Mouse (Mus musculus) macrophage (primary cell): ENCODE results near the gene Ddit4. TPM values are rescaled to one million over a fixed set of nuclear protein-coding genes. Genes with fewer than 3 reads are reported as not detected.
A peak's percentile ranks its signal among the peaks of the same experiment; 100 is the strongest.

Experiments used
- H3K27ac ChIP-seq: fragments of 350-480 bp; formaldehyde crosslinking; 2 replicates; pipeline ENCODE4 v1.9.0; 2021
- H3K36me3 ChIP-seq: fragments of 350-480 bp; formaldehyde crosslinking; 2 replicates; pipeline ENCODE4 v1.9.0; 2021; ENCODE audit errors: inconsistent target
- H3K4me3 ChIP-seq: fragments of 350-480 bp; formaldehyde crosslinking; 2 replicates; pipeline ENCODE4 v1.9.0; 2021; ENCODE audit errors: inconsistent target
- H3K79me2 ChIP-seq: fragments of 350-480 bp; formaldehyde crosslinking; 2 replicates; pipeline ENCODE4 v1.9.0; 2021; ENCODE audit errors: inconsistent target
- WGBS: methylation state at CpG from one replicate; pipeline ENCODE4 v1.1.7; 2026; ENCODE audit warnings: inconsistent platforms; ENCODE audit not compliant: missing documents; 5-methylcytosine and 5-hydroxymethylcytosine counted together
- polyA plus RNA-seq: library from polyadenylated mRNA; stranded (reverse); fragments of 250-400 nt; gene quantifications from 3 replicates; pipeline ENCODE4 v1.2.4, GENCODE M21; 2018; ENCODE audit warnings: inconsistent platforms

Ddit4 gene
- polyA plus RNA-seq, 1 experiment from 2014 or later = 2.2 TPM

DNA sequence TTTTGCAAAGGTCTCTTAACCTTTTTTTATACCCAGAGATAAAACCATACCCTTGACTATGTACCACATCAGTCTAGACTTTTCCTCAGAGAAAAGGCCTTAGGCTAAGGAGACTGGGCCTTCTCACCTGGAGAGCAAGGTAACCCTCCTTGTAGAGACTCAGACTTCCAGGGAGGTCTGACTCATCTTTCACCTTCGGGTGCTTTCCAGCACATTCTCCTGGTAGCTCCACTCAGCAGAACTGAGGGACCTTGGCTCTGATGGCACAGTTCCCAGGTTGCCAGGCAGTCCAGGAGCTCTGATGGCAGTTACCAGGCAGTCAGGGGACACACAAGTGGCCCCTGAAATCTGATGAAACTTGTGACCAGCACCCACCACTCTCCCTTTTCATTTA, 2.4 kb downstream of the Ddit4 start:
- Histone ChIP-seq H3K36me3 (no peaks in the 10 kb centered on the region), H3K79me2 (no peaks in the 10 kb centered on the region), H3K27ac (no peak overlapping the region), H3K4me3 (no peak overlapping the region)
- WGBS = 81% methylated on average over 1 of the region's 1 CpGs

DNA sequence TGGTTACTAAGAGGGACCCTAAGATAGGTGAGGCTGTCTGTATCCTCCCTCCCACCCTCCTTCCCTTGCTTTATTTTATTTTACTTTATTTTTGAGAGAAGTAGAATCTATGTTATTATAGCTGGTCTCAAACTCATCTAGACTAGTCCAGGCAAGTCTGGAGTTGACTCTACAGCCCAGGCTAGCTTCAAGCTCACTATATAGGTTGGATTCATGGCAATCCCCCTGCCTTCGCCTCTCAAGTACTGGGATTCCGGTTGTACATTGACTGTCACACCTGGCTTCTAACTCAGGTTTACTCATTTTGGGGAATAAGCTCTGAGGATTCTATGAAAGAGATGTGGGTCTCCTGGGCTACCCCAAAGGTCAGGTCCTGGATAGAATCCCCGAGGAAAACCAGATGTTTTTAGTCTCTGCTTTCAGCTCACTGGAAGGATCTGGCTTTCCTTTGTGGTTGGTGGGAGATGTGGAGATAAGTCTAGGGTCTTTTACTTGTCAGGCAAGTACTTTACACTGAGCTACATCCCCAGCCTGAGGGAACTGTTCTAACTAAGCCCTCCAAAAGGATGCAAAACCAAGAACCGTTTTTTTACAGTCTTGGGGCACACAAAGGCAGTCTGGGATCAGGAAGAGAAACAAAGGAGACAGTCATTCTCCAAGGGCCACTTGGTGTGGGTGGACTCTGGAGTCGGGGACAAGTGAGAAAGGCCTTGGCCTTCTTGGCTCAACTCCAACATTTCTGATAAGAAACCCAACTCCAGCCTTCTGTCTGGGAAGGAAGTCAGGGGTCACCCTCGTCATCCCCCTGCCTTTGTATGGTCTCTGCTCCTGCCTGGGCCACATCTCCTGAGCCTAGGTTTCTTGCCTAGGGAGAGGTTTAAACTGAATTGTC, 3.0 kb downstream of the Ddit4 start:
- Histone ChIP-seq H3K36me3 (no peaks in the 10 kb centered on the region), H3K4me3 (no peak overlapping the region), H3K27ac (peak overlapping the region; percentile 21; the same call in 1 of the 2 replicates), H3K79me2 (no peaks in the 10 kb centered on the region)
- WGBS = 66% methylated on average over 6 of the region's 6 CpGs

GRCm38 (mm10) chr10:59947296-59948073, 4.1 kb downstream of the Ddit4 start:
- WGBS = 56% methylated on average over 7 of the region's 7 CpGs
- Histone ChIP-seq H3K27ac (peak overlapping the region; percentile 21; the same call in 1 of the 2 replicates), H3K4me3 (no peak overlapping the region), H3K79me2 (no peaks in the 10 kb centered on the region), H3K36me3 (no peaks in the 10 kb centered on the region)

- WGBS = 94% methylated on average over 5 of the region's 5 CpGs
- Histone ChIP-seq H3K4me3 (no peak overlapping the region), H3K79me2 (no peaks in the 10 kb centered on the region), H3K27ac (no peak overlapping the region), H3K36me3 (no peaks in the 10 kb centered on the region)
These were observed 5.3 kb downstream of the Ddit4 start for GRCm38 (mm10) chr10:59946362-59946761.

DNA sequence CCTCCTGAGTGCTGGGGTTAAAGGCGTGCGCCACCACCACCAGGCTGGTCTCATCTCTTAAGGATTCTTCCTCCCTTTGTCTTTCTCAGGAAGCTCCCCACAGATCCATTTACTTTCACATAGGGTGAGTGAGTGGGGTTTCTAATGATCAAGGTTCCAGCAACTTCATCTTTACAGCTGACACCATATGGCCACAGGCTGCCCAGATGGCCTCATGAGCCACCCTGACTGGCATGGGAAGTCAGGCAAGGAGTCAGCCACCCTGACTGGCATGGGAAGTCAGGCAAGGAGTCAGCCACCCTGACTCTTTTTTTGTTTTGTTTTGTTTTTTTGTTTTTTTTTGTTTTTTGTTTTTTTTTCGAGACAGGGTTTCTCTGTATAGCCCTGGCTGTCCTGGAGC, 6.2 kb downstream of the Ddit4 start:
- Histone ChIP-seq H3K27ac (no peak overlapping the region), H3K79me2 (no peaks in the 10 kb centered on the region), H3K36me3 (no peaks in the 10 kb centered on the region), H3K4me3 (no peak overlapping the region)
- WGBS = no CpG with 5 or more reads among the region's 3 CpGs

DNA sequence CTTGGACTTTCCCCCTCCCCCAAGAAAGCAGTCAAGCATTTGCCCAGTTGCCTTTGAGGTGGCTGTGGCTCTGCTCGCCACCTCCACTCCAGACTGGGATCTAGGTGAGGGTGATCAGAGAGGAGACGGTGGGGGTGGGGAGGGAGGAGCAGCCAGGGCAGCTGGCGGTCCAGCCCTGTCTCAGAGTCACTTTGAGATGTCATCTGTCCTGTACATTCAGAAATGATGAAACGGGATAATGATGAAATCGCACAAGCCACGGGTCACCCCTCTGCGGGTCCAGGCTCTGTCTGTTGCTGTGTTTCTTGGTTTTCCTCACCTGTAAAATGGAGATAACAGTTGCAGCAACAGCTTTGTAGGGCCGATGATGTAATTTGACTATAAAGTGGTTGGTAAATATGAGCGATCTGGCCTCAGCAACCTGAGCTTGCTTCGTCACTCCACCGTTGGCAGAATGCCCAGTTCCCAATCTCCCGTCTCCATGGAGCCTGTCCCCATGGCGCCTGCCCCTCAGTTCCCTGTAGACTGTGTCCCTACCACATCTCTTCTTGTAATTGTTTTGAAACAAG, 8.1 kb downstream of the Ddit4 start:
- Histone ChIP-seq H3K79me2 (no peaks in the 10 kb centered on the region), H3K4me3 (no peak overlapping the region), H3K27ac (no peak overlapping the region), H3K36me3 (no peaks in the 10 kb centered on the region)
- 29% methylated on average over 13 of the region's 13 CpGs for WGBS

DNA sequence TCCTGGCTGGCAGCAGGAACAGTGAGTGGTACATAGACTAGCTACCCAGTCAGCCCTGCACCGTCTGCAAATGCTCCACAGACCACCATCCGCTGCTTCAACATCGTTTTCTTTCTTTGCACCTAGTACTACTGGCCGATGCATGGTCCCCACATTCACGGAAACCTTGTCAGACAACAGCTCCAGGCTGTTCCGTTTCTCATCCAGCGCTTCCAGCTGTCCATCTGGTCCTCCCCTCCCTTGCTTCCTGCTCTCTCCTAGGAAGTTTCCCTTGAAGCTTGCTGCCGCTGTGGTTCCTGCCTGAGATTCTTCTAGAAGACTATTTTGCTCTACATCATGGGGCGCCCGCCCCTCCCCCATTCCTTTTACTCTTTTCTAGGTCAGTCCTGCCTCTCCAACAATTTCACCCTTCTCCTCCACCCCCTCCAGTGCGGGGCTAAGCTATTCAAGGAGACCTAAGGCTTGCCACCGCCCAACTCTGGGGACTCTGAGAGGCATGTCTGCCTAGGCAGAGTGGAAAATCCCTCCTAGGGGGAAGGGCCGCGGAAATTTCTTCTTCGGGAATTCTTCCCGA, 8.7 kb downstream of the Ddit4 start:
- WGBS = 22% methylated on average over 16 of the region's 16 CpGs
- Histone ChIP-seq H3K4me3 (no peak overlapping the region), H3K27ac (no peak overlapping the region), H3K36me3 (no peaks in the 10 kb centered on the region), H3K79me2 (no peaks in the 10 kb centered on the region)

DNA sequence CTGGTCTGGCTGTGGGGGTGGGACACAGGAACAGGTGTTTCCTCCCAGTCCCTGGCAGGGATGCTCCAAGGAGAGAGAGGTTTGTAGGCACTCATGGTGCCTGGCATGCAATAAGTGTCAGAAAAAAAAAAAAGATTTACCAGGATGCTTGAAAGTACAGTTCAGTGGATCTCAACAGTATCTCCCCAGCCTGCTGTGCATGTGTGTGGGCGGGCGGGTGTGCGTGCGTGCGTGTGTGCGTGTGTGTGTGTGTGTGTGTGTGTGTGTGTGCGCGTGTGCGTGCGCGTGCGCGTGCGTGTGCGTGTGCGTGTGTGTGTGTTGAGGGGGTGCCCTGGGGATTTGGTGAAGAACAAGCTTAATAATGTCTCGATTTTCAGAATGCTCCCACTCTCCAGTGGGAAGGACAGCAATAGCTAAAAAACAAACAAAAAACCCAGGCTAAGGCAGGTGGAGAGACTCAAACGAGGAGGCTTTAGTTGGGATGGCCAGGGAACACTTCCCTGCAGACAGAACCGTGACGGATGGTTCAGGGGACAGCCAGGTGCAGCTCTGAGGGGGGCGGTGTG, 9.3 kb downstream of the Ddit4 start:
- Histone ChIP-seq H3K27ac (no peak overlapping the region), H3K79me2 (no peaks in the 10 kb centered on the region), H3K36me3 (no peaks in the 10 kb centered on the region), H3K4me3 (no peak overlapping the region)
- 42% methylated on average over 12 of the region's 21 CpGs for whole genome bisulfite sequencing

DNA sequence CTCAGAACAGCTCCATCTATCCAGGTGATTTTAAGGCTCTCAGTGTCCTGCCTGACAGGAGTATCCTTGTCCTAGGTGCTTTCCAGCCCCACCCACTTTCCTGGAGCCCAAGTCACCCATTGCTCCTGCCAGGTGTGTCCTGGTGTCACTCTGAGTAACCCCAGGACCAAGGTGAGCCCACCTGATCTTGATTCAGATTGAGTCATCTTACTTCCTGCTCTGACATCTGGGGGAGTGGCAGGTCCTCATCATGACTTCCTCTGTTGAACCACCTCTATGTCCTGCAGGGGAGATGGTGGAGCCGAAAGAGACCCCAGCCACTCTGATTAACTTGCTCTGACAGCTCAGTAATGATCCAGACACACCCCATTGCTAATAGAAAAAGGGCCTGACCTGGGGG, 12.6 kb downstream of the Ddit4 start:
- H3K36me3 ChIP-seq = no peaks in the 10 kb centered on the region
- WGBS = 83% methylated on average over 1 of the region's 1 CpGs
- no peak overlapping the region for H3K4me3 ChIP-seq
- no peak overlapping the region for H3K27ac ChIP-seq
- H3K79me2 ChIP-seq = no peaks in the 10 kb centered on the region

DNA sequence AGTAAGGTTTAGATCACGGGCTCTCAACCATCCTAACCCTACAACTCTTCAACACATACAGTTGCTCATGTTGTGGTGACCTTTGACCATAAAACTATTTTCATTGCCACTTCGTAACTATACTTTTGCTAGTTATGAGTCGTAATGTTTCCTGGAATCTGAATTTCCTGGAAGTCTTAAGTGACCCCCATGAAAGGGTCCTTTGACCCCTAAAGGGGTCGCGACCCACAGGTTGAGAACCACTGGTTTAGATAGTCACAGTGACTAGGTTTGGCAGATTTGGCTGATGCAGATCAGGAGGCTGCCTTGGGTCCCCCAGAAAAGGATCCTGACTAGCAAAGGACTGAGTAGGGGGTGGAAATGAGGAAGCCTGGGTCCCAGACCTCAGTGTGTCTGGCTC, 13.0 kb downstream of the Ddit4 start:
- Histone ChIP-seq H3K4me3 (no peak overlapping the region), H3K79me2 (no peaks in the 10 kb centered on the region), H3K36me3 (no peaks in the 10 kb centered on the region), H3K27ac (no peak overlapping the region)
- WGBS = 91% methylated on average over 5 of the region's 5 CpGs

GRCm38 (mm10) chr10:59936058-59936856, 15.4 kb downstream of the Ddit4 start:
- WGBS = 29% methylated on average over 8 of the region's 8 CpGs
- Histone ChIP-seq H3K4me3 (no peak overlapping the region), H3K79me2 (no peaks in the 10 kb centered on the region), H3K36me3 (no peaks in the 10 kb centered on the region), H3K27ac (no peak overlapping the region)

- H3K4me3 ChIP-seq = no peak overlapping the region
- H3K36me3 ChIP-seq = no peaks in the 10 kb centered on the region
- no peaks in the 10 kb centered on the region for H3K79me2 ChIP-seq
- H3K27ac ChIP-seq = no peak overlapping the region
- 54% methylated on average over 3 of the region's 3 CpGs for WGBS
These were observed 17.6 kb downstream of the Ddit4 start for GRCm38 (mm10) chr10:59934039-59934438.

DNA sequence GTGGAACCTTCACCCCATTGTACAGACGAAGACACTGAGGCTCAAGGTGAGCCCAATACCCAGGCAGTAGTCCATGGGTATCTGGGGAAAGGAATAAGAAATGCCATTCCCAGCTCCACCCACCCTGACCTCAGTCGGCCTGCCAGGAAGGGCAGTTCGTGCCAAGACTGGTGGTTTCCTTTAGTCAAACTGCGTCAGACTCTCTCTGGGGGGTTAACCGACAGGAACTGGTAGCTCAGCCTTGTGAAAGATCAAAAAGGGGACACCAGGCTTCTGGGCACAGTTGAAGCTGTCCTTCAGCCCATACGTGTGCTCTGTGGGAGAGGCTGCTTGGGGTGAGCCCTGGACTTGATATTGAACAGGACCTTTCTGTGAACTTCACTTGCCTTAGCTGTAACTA, 19.1 kb downstream of the Ddit4 start:
- 31% methylated on average over 6 of the region's 6 CpGs for WGBS
- no peak overlapping the region for H3K4me3 ChIP-seq
- no peak overlapping the region for H3K27ac ChIP-seq
- H3K36me3 ChIP-seq = no peaks in the 10 kb centered on the region
- no peaks in the 10 kb centered on the region for H3K79me2 ChIP-seq

- 75% methylated on average over 10 of the region's 10 CpGs for WGBS
- Histone ChIP-seq H3K4me3 (no peak overlapping the region), H3K27ac (no peak overlapping the region), H3K79me2 (no peaks in the 10 kb centered on the region), H3K36me3 (no peaks in the 10 kb centered on the region)
These were observed 20.6 kb downstream of the Ddit4 start for GRCm38 (mm10) chr10:59930996-59931395.
